Mouse (Mus musculus) ES-Bruce4 (cell line): Measurements from ENCODE around the gene Frmpd4. TPM values are rescaled to one million over a fixed set of nuclear protein-coding genes. Genes with fewer than 3 reads are reported as not detected.

Source experiments
- H3K27ac ChIP-seq: 2 replicates; pipeline ENCODE4 v1.5.1; 2012; ENCODE audit warnings: low read length, inconsistent platforms; ENCODE audit not compliant: insufficient read depth
- H3K27me3 ChIP-seq: 2 replicates; pipeline ENCODE4 v1.6.1; 2012; ENCODE audit warnings: mild to moderate bottlenecking, low read length, inconsistent platforms; ENCODE audit not compliant: control insufficient read depth, poor library complexity, insufficient read depth, severe bottlenecking
- H3K36me3 ChIP-seq: 2 replicates; pipeline ENCODE4 v1.6.1; 2012; ENCODE audit warnings: inconsistent platforms, mild to moderate bottlenecking, low read length, moderate library complexity; ENCODE audit not compliant: control insufficient read depth, poor library complexity, insufficient read depth, severe bottlenecking
- H3K4me1 ChIP-seq: one replicate; pipeline ENCODE4 v1.8.1; 2011; ENCODE audit warnings: low read length; ENCODE audit not compliant: control insufficient read depth, insufficient read depth
- H3K4me3 ChIP-seq: 2 replicates; pipeline ENCODE4 v1.5.1; 2011; ENCODE audit warnings: low read depth, mild to moderate bottlenecking, low read length
- H3K9ac ChIP-seq: 2 replicates; pipeline ENCODE4 v1.6.1; 2012; ENCODE audit warnings: low read depth, mild to moderate bottlenecking, inconsistent platforms; ENCODE audit not compliant: poor library complexity, severe bottlenecking
- H3K9me3 ChIP-seq: replicated peaks from 2 replicates; pipeline ENCODE4 v1.6.1; 2012; ENCODE audit warnings: mild to moderate bottlenecking, low read length, inconsistent platforms; ENCODE audit not compliant: control insufficient read depth, poor library complexity, insufficient read depth, severe bottlenecking
- CTCF ChIP-seq: IDR thresholded peaks from one replicate; pipeline ENCODE4 v1.8.1; 2011; ENCODE audit warnings: low read depth, low read length
- EP300 ChIP-seq: IDR thresholded peaks from 2 replicates; pipeline ENCODE4 v1.6.1; 2011; ENCODE audit warnings: low read depth, low read length; ENCODE audit not compliant: insufficient read depth
- POLR2A ChIP-seq: IDR thresholded peaks from one replicate; pipeline ENCODE4 v1.8.1; 2011; ENCODE audit warnings: low read length; ENCODE audit not compliant: insufficient read depth
- polyA plus RNA-seq: library from polyadenylated mRNA; stranded (reverse); fragments of >200 nt; gene quantifications from 2 replicates; pipeline ENCODE4 v1.2.4, GENCODE M21; 2011; ENCODE audit warnings: low read depth; ENCODE audit not compliant: missing spikeins, insufficient read depth, insufficient read length

Frmpd4 gene
- polyA plus RNA-seq, 1 experiment = not detected

DNA sequence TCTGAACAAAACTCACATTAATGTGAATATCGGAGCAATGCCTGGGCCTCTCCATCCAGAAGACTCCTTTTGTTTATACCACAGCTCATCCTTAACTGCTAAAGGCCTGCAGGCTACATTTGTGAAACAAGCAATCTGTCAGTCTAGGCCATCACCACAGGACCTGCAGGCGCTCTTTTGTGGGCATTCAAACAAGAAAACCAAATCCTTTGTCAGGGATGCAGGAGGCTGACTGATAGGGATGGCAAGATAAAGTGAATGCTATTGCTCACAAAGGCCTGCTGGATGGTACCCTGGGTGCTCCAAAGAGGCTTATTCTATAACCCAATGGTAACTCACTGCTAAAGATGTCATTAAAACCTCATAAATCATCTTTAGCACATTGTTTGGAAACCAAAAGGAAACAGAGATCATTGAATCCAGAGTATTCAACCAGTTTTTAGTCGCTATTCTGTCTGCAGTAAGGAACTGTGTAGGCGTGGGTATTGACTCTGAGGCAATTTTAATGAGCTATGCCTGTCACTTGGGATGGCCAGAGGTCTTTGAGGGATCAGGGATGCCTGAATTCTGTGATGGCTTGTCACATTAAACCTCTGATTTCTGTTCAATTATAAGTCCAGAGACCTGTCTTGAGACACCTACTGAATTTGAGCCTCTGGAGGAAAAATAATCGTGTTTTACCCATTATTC lies 922.1 kb downstream of the Frmpd4 start:
- no peak for TF ChIP-seq POLR2A
- TF ChIP-seq CTCF = no peak
- no peak for TF ChIP-seq EP300
- Histone ChIP-seq H3K9ac (no peak overlapping the region), H3K9me3 (no peaks in the 10 kb centered on the region), H3K27me3 (no peaks in the 10 kb centered on the region), H3K36me3 (no peaks in the 10 kb centered on the region), H3K27ac (no peak overlapping the region), H3K4me1 (no peaks in the 10 kb centered on the region), H3K4me3 (no peak overlapping the region)

DNA sequence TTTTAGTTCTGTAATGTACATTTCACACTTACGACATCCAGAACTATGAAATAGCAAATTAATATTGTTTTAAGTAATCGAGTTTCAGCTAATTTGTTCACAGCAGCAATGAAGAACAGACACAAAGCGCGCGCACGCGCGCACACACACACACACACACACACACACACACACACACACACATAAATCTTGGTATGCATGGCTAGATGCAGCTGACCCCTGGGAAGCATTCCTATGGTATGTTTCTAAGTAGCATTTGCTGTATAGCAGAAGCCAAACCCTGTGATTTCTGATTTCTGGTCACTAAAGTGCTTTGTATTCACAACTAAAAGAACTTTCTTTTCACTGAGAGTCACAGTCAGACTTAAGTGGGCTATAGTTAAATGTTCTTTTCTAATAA lies 922.8 kb downstream of the Frmpd4 start:
- H3K9me3 ChIP-seq = no peaks in the 10 kb centered on the region
- no peaks in the 10 kb centered on the region for H3K27me3 ChIP-seq
- H3K27ac ChIP-seq = no peak overlapping the region
- H3K4me1 ChIP-seq = no peaks in the 10 kb centered on the region
- no peak overlapping the region for H3K9ac ChIP-seq
- H3K4me3 ChIP-seq = no peak overlapping the region
- TF ChIP-seq POLR2A (no peak), CTCF (no peak), EP300 (no peak)
- no peaks in the 10 kb centered on the region for H3K36me3 ChIP-seq

DNA sequence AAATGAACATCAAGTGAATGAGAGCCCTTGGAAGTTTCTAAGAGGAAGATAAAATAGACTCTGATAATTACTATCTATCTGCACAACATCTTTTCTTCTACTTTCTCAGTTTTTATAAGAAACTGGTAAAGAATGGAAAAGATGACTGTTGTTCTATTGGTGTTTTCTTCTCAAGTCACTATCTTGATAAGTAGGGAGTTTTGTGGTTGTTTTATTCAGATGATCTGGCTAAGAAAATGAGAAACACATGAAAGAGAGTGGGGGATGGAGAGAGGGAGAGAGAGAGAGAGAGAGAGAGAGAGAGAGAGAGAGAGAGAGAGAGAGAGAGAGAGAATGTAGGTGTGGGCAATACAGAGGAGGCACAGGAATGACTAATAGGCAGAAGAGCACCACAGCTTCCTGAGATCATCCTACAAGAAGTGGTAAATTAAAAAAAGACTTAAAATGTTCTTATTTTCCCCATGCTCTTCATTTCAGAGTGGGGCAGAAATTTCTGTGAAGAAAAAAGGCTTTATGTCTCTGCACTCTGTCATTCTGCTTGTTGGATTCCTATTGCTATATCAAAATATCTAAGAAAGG lies 979.3 kb downstream of the Frmpd4 start:
- Histone ChIP-seq H3K36me3 (no peaks in the 10 kb centered on the region), H3K4me1 (no peaks in the 10 kb centered on the region), H3K9me3 (no peaks in the 10 kb centered on the region), H3K9ac (no peak overlapping the region), H3K4me3 (no peak overlapping the region), H3K27me3 (no peaks in the 10 kb centered on the region), H3K27ac (no peak overlapping the region)
- TF ChIP-seq POLR2A (no peak), EP300 (no peak), CTCF (no peak)

DNA sequence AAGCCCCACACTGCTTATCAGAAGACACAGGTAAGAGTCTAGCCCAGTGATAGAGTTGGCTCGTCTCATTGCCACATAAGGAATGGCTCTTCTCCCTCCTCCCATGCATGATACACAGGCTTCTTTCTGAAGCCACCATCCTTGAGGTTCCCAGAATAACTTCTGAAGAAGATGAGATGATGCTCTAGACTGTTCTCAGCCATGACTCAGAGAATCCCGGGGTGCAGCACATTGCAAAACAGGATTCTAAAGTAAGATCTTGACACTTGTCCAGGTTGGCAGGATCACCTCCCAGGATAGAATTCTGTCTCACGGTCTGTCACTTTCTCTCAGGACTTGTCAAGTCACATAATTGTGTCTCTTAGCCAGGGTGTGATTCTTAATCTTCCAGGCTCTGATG lies 1024.2 kb downstream of the Frmpd4 start:
- Histone ChIP-seq H3K36me3 (no peaks in the 10 kb centered on the region), H3K27ac (no peak overlapping the region), H3K27me3 (no peaks in the 10 kb centered on the region), H3K4me1 (no peaks in the 10 kb centered on the region), H3K9me3 (no peaks in the 10 kb centered on the region), H3K9ac (no peak overlapping the region), H3K4me3 (no peak overlapping the region)
- TF ChIP-seq EP300 = no peak
- TF ChIP-seq CTCF = no peak
- TF ChIP-seq POLR2A = no peak

DNA sequence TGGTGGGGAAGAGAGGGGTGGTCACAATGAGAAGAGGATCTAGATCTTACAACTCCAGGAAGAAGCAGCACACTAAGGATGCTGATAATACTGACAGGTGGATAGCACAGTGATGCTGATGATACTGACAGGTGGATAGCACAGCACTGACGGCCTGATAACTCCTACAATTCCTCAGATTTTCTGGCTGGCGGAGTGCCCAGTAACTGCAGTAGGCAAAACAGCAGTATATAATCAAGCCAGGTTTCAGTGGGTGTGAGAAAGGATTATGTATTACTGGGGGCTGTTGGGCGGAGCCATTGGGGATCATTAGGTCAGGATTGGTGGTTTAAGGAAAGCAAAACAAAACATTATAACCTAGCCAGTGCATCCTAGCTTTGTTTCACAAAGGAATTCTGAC lies 1053.9 kb downstream of the Frmpd4 start:
- no peaks in the 10 kb centered on the region for H3K36me3 ChIP-seq
- H3K4me3 ChIP-seq = no peak overlapping the region
- H3K9ac ChIP-seq = no peak overlapping the region
- TF ChIP-seq CTCF (no peak), POLR2A (no peak), EP300 (no peak)
- H3K27ac ChIP-seq = no peak overlapping the region
- no peaks in the 10 kb centered on the region for H3K4me1 ChIP-seq
- no peaks in the 10 kb centered on the region for H3K9me3 ChIP-seq
- no peaks in the 10 kb centered on the region for H3K27me3 ChIP-seq

DNA sequence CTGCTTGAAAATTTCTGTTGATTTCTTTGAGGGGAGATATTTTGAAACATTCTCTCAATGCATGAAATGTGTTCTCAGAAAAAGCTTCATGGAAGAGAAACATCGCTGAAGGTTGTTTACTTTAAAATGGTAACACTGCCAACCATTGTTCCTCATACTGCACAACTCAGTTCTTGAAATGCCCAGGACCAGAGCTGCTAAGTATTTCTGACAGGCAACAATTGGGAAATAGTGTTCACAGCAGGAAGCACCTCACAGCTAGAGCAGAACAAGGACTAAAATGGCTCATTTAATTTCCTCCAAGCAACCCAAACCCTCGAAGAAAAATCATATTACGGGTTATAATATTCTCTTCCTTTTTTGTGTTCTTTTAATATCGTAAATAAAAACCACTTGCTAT lies 1054.5 kb downstream of the Frmpd4 start:
- Histone ChIP-seq H3K36me3 (no peaks in the 10 kb centered on the region), H3K27me3 (no peaks in the 10 kb centered on the region), H3K4me1 (no peaks in the 10 kb centered on the region), H3K9me3 (no peaks in the 10 kb centered on the region), H3K4me3 (no peak overlapping the region), H3K9ac (no peak overlapping the region), H3K27ac (no peak overlapping the region)
- TF ChIP-seq EP300 (no peak), CTCF (no peak), POLR2A (no peak)
